Mouse (Mus musculus) WW6 (cell line): ENCODE results near the gene Srsf5.
"Not testable (repeated sequence)": the region's sequence is repeated elsewhere in the genome, so short reads cannot be mapped to it uniquely, and the experiment has no call there.

ENCODE experiments used
- DNase-seq: peaks from one replicate; pipeline ENCODE4 v3.0.0-alpha.2; 2013; ENCODE audit warnings: low read depth, low spot score

Srsf5 gene

GRCm38 (mm10) chr12:80945334-80945995 is at the start of gene Srsf5:
TSS of gene Srsf5 (plus strand) at chr12:80945504.
- peak; percentile 95 for DNase-seq

- DNase-seq, result no peak
Observed at GRCm38 (mm10) chr12:80909631-80910030, 35.7 kb upstream of the Srsf5 start.

- DNase-seq, result peak; percentile 39
Observed at GRCm38 (mm10) chr12:80917764-80918163, 27.5 kb upstream of the Srsf5 start.

- no peak for DNase-seq
Observed at GRCm38 (mm10) chr12:80921301-80921700, 24.0 kb upstream of the Srsf5 start.

GRCm38 (mm10) chr12:80922869-80923268 is 22.4 kb upstream of the Srsf5 start:
- peak; percentile 43 for DNase-seq

GRCm38 (mm10) chr12:80923602-80924001 is 21.7 kb upstream of the Srsf5 start:
- DNase-seq, result no peak

- DNase-seq, result no peak
Observed at GRCm38 (mm10) chr12:80924205-80924604, 21.1 kb upstream of the Srsf5 start.

GRCm38 (mm10) chr12:80925919-80926318 is 19.4 kb upstream of the Srsf5 start:
- DNase-seq, result no peak

GRCm38 (mm10) chr12:80926550-80926949 is 18.8 kb upstream of the Srsf5 start:
- no peak for DNase-seq

GRCm38 (mm10) chr12:80927518-80927917 is 17.8 kb upstream of the Srsf5 start:
- no peak for DNase-seq

GRCm38 (mm10) chr12:80928881-80929280 is 16.4 kb upstream of the Srsf5 start:
- DNase-seq, result no peak

GRCm38 (mm10) chr12:80930141-80930540 is 15.2 kb upstream of the Srsf5 start:
- DNase-seq, result no peak

- no peak for DNase-seq
Observed at GRCm38 (mm10) chr12:80931402-80932140, 13.7 kb upstream of the Srsf5 start.

GRCm38 (mm10) chr12:80932865-80933264 is 12.4 kb upstream of the Srsf5 start:
- no peak for DNase-seq

GRCm38 (mm10) chr12:80936751-80937150 is 8.6 kb upstream of the Srsf5 start:
- DNase-seq, result no peak

GRCm38 (mm10) chr12:80937331-80938029 is 7.8 kb upstream of the Srsf5 start:
- no peak for DNase-seq

- no peak for DNase-seq
Observed at GRCm38 (mm10) chr12:80938642-80939041, 6.7 kb upstream of the Srsf5 start.

- no peak for DNase-seq
Observed at GRCm38 (mm10) chr12:80939165-80939564, 6.1 kb upstream of the Srsf5 start.

GRCm38 (mm10) chr12:80941886-80942285 is 3.4 kb upstream of the Srsf5 start:
- DNase-seq, result no peak

GRCm38 (mm10) chr12:80943395-80943794 is 1.9 kb upstream of the Srsf5 start:
- DNase-seq, result no peak

GRCm38 (mm10) chr12:80944204-80944603 is 1.1 kb upstream of the Srsf5 start:
- DNase-seq, result no peak

- DNase-seq, result not testable (repeated sequence)
Observed at GRCm38 (mm10) chr12:80944963-80945333, 356 bp upstream of the Srsf5 start.

GRCm38 (mm10) chr12:80945996-80946355 is 672 bp downstream of the Srsf5 start:
- DNase-seq, result peak; percentile 90
